Mouse (Mus musculus) frontal cortex, postnatal 25 days (tissue): ENCODE results near the gene Exosc8.
"Not testable (repeated sequence)": the region's sequence is repeated elsewhere in the genome, so short reads cannot be mapped to it uniquely, and the experiment has no call there.

Source experiments
- DNase-seq, 2 experiments: peaks; one replicate each; pipeline ENCODE4 v3.0.0; 2022; ENCODE audit warnings: low spot score in 2 of 2

Exosc8 gene

DNA sequence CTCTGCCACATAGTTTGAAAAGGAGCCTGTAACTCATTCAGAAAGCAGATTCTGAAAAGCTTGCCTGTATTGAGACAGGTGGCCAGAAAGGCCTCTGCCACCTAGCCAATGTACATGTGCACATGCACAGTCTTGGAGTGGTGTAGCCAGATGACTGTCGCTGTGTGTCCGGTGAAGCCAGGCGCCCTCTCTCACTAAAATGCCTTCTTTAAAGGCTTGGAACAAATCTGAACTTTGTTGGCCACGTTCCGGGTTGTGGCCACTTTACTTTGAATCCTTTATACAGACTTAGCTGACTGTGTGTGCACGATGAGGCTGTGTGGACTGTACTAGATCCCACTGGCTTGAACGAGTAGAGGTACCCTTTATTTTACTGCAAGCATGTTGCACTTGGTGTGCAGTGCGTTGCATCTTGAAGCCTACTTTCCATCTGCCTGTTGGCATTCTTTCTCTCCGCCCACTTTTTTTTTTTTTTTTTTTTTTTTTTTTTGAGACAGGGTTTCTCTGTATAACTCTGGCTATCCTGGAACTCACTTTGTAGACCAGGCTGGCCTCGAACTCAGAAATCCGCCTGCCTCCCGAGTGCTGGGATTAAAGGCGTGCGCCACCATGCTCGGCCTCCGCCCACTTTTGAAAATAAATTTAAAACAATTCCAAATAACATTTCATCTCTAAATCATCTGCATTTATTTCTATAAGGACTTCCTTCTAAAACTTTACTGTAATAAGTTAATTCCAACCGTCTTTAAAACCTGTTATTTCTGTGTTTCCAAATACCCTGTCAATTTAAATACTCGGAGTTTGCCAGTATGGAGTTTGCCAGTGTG lies 1.1 kb upstream of the Exosc8 start:
- DNase-seq, result no peak

DNA sequence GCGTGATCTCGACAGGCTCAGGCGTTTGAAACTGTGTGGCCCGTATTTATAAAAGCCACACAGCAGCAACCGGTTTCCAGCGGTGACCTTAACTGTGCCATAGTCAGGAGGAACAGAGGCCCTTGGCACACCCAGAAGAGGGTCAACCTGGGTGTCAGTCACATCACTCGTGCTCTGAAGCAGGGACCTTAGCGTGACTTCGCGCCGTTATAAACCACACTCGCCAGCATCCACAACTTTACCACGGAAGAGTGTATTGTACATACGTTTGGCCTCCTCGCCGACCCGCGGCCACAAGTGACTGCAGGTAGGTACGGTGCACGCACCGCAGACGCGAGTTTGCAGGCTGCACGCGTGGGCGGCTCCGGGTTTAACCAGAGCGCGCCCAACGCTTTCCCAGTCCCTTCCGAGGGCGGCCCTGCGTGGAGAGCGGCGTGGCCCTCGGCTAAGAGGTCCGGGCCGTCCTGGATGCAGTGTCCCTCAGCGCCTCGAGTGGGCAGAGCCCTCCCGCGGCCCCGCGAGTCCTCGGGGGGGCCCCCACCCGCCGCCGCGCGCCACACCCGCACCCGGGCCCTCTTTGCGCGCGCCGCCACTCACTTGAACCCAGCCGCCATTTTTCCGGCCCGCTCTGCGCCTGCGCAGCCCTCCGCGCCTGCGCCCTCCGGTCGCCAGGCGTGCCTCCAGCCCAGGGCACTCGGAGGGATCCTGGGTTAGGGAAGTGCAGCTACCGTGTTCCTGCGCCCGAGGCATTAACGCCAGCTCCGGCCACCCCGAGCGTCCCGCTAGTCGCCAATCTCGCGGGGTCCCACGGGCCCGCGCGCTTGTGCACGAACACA lies 564 bp downstream of the Exosc8 start:
- DNase-seq, result peak; percentile 81 to 86

DNA sequence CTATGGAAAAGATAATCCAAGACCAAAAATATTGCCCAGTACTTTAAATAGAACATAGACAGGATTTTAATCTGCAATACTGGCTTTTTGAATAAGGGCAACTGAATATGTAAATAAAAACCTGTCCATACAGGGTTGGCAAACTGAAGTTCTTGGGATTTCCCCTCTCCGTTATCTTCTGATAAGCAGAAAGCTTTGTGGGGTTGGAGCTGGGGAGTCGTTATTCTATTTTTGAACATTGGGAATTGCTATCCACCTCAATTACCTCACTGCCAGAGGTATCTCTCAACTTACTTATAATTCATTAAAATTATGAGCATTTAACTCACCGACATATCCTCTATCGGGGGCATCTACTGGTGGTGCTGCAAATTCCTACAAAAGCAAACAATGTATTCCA lies 2.8 kb downstream of the Exosc8 start:
- no peak for DNase-seq

DNA sequence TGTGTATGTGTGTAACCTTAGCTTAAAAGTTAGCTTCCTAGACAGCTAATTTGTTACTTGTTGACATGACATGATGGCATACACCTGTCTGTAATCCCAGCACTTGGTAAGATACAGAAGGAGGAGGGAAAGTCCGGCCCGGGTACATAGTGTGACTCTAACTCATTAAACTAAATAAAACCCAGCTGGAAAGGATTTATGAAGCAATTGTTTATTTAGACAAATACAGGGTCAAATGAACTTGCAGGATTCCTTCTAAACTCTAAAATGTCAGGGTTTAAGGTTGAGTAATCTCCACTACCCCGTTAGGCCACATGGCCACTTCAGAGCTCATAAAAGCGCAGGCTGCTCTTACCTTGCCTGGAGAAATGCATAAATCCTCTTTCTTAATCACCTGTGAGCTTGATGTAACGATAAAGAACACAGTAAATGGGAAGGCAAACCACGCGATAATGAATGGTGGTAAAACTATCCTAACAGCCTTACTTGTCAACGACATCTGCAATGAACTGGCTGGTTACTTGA lies 3.5 kb downstream of the Exosc8 start:
- no peak for DNase-seq

DNA sequence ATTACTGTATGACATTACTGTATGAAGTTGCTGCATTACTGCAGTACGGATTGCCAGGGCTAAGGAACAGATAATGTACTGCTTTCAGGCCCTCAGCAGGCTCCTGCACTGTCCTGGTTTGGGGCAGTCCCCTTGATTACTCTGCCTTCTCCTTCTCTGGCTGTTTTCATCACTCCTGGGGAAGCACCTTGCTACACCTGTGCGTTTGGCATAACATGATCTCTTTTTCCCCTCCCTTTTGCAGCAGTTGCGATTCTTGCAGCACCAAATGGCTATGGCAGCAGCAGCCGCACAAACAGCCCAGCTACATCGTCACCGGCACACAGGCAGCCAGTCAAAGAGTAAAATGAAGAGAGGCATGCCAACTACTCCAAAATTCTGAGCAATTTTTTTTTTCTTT lies 7.1 kb downstream of the Exosc8 start:
- no peak for DNase-seq

DNA sequence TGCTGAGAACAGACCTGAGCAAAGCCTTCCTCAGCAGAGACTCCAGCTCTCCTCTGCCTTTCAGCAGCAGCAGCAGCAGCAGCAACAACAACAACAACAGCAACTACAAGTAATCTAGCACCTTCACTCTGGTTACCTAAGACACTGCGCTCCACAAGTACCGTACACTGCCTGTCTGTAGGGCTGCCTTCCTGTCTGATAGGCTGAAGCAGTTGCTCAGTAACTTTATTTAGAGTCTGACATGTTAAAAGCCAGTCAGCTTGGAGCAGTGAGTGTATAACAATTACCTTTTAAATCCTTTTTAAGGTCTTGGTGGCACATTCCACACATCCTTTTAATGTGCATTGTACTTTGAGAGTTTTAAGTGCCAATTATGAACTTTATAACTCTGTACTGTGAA lies 7.6 kb downstream of the Exosc8 start:
- DNase-seq, result no peak

DNA sequence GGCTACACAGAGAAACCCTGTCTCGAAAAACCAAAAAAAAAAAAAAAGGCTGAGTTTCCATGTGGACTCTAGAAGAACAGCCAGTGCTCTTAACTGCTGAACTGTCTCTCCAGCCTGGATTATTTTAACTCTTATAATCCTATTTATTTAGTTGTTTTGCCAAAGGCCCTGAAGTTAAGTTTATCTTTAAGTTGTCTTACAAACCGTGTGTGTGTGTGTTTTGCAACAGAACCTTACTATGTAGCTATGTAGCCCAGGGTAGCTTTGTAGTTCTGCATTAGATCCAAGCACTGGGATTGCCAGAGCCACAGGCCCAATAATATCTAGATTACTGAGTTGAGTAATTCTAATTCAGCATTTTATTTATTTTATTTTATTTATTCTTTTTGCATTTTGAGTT lies 9.8 kb downstream of the Exosc8 start:
- DNase-seq, result no peak

DNA sequence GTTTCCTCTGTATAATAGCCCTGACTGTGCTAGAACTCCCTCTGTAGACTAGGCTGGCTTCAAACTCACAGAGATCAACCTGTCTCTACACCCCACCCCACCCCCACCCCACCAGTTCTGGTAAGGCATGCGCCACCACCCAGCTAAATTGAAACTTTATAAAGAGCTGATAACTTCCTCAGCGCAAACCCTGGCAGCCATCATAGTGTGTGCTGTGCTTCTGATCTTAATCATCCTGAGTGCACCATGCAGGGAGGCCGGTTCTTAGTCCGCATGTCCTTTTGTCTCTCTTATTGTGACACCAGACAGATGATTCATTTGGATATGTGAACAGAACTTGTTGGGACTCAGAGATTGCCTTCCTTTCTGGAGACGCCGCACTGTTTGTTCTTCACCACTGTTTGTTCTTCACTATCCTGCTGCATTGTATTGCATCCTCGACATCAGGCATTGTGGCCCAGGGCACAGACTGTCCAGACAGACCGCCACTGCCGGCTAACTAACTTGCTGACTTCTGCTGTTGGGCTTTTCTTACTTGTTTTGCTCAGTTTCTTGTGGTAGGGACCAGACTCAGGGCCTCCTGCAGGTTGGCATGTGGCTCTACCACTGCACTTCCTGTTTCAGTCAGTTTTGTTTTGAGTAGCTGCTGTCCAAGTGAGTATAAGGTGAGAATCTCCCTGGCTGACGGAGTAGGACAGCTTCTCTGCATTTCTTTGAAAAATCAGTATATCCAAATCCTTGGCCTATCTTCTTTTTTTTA lies 11.3 kb downstream of the Exosc8 start:
- DNase-seq, result no peak

DNA sequence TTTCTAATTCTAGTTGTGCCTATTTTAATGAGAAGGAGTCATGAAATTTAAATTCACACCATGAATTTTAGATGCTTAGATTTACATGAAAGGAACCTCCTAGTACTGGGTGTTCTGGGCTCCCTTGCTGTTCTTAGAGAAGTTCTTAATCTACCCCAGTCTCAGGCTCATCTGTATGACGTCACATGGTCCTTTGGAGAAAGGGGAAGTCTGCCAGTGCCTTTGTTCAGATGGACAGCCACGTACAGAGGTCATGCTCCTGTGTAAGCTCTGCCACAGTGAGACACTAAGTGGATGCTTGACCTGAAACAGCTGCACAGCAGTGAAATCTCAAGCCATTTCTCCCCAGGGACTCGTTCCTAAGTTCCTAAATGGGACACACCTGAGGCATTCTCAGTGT lies 16.2 kb downstream of the Exosc8 start:
- DNase-seq, result no peak

DNA sequence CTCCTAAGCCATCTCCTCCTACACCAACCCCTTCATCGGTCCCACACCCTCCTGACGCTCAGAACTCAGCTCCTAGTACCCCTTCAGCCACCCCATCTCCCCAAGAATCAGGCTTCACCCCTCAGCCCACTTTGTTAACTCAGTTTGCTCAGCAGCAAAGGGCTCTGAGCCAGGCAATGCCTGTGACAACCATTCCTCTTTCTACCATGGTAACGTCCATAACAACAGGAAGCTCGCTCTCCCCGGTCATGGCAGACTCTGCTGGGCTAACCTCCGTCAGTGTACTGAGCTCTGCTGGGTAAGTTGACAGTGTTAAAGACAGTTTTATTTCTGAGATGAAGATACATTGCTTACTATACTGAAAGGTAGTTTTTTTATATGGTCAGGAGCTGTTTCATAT lies 17.8 kb downstream of the Exosc8 start:
- DNase-seq, result no peak

DNA sequence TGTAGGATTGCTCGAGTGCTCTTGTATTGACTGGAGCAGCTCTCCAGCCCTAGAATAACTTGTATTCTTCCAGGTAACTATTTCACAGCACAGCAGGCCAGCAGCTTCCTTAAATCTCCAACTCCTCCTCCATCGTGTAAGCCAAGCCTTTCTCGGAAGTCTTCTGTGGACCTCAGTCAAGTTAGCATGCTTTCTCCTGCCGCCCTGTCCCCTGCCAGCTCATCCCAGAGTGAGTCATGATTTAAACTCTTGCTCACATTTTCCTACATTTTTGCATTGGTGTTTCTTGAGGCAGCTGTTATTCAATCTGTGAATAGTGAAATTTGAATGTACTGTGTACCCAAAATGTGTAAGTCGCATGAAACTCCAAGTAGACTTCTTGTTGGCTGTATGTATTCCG lies 19.7 kb downstream of the Exosc8 start:
- DNase-seq, result no peak

DNA sequence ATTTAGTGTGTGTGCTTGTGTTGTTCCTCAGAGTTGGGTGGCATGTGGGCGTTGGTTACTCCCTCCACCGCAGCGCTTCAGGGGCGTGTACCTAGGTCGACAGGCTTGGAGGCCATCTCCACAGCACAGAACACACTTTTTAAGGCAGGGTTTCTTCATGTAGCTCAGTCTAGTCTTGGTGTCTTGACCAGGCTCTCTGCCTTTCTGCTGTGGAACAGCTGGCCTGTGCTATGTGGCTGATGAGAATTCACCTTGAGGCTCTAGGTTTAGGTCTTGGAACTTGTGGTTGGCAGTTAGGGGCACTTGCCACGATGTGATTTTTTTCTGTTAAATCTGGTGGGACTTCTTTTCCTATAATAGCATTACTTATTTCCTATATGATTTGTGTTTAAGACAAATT lies 20.9 kb downstream of the Exosc8 start, which contains the start of gene Gm21958:
Gene Gm21958 (minus strand): TSS at position 101 of the 400 bp plus-strand sequence.
- no peak for DNase-seq

DNA sequence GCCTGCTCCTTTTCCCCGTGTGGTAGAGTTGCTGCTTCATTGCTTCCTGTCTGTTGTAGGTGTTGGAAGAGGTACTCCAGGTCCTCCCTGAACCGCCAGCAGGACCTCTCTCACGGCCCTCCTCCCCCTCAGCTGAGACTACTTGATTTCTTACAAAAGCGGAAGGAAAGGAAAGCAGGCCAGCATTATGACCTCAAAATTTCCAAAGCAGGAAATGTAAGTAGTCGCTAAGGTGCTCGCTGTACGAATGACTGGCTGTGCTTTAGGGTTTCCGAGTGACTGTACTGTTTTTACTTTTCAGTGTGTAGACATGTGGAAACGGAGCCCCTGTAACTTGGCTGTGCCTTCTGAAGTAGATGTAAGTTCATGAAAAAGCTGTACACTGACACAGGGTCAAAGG lies 26.2 kb downstream of the Exosc8 start:
- no peak for DNase-seq

DNA sequence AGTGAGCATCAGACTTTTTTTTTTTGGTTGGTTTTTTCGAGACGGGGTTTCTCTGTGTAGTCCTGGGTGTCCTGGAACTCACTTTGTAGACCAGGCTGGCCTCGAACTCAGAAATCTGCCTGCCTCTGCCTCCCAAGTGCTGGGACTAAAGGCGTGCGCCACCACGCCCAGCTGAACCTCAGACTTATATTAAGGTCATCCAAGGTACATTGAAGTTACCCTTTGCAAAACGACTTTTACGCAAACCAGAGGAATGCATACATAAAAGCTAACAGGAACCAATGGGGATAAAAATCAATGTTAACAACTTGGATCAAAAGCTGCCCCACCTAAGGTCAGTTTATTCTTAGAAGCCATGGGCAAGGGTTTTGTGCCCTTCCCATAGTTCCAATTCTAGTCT lies 31.1 kb downstream of the Exosc8 start:
- DNase-seq, result not testable (repeated sequence)

DNA sequence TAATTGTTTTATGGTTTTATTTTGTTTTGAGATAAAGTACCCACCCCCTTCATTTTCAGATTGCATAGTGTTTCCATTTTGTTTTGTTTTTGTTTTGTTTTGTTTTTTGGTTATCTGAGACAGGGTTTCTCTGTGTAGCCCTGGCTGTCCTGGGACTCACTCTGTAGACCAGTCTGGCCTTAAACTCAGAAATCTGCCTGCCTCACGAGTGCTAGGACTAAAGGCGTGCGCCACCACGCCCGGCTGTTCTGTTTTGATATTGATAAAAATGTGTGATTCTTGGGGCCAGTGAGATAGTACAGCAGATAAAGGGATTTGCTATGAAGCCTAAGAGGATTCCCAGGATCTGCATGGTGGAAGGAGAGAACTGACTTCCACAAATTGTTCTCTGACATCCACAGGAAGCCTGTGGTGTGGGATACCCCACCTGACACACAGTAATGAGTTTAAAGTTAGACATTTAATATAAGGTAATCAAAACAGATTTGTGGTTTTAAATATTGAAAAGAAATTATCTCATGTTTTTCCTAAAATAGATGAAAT lies 35.4 kb downstream of the Exosc8 start:
- DNase-seq, result no peak

DNA sequence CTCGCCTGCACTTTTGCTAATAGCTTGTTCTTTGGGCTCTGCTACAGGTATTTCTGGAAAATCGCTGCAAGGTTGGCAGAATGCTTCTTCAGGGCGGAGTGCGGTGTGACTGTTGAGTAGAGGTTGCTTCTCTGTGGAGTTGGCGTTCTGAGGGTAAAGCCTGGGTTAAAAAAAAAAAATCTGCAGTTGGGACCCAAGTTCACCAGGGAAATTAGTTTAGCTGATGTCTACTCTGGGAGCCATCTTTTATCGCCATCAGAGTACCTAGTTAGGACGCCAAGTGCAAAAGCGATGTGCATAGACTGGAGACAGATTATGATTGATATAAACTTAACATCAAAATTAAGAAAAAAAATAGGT lies 42.2 kb downstream of the Exosc8 start:
- no peak for DNase-seq

DNA sequence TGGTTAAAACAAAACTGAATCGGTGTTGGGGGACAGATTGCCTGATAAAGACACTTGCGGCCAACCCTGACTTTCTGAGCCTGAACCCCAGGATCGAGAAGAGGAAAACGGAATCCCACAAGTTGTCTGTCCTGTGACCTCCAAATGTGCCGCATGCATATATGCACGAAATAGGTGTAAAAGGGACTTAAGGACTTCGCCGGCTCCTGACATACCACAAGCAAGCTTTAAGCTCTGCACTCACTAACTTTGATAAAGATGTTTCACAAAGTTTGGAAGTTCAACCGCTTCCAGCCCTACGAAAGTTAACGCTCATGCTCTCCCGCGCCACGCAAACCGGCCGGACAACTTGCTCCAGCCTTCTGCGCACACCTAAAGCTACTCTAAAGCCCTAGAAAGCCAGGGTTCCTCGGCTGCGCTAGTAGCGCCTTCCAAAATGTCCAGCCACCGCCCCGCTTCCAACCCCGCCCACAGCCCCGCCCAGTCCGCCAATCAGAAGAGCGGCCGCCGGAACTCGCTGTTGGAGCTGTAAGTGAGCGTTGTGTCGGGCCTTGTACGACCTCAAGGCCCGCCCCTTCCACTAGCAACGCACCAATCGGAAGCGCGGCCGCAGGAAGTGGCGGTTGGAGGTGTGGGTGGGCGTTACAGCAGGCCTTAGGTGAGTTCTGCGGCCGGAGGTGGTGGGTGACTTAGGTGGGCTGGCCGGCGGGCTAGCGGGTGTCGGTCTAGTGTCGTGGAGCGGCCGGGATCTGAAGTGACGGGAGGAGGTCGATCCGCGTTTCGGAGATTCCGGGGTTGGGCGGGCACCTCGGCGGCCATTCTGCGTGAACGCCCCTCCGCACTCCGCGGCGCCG lies 42.8 kb downstream of the Exosc8 start, which contains the start of gene Supt20:
Gene Supt20 (plus strand): TSS at position 606 of the 854 bp plus-strand sequence.
- DNase-seq, result peak; percentile 76 to 85

DNA sequence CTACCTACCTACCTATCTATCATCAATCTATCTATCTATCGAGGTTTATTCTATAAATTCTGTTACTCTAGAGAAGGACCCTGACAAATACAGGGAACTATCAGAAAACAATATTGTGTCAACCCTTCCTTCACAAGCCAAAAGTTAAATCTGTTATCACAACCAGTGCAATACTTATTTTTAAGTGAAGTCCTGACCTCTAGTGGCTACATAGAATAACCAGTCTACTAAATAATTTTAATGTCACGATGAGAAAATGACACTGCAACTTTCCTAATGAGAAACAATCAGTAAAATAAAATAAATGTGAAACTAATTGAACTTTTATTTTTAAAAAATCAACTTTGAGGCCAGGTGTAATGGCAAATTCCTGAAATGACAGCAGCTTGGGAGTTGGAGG lies 46.1 kb downstream of the Exosc8 start:
- no peak for DNase-seq

DNA sequence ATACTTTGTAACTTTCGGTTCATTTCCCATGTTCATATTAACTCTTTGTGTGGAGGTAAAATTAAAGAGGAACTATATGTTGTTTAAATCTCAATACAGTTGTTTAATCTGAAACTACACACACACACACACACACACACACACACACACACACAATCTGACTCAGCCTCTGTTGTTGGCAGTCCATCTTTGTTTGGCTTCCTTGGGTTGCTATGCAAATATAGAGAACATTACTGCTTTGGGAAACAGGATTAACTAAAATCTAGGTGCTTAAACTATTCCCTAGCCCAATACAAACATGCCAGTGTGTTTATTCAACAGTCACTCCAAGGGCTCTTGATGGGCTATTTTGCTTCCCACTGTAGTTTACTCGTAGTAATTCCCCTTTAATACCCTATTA lies 47.9 kb downstream of the Exosc8 start:
- no peak for DNase-seq

DNA sequence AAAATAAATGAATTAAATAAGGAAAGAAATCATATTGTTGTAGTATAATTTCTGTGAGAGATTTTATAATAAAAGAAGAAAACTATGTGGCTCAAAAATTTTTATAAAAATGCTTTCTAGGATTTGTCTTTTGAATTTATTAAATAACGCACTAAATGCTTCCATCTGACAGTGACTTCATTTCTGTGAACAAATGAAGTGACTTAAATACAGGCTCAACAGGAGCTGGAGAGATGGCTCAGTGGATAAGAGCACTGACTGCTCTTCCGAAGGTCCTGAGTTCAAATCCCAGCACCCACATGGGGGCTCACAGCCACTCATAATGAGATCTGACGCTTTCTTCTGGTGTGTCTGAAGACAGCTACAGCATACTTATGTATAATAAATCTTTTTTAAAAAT lies 50.0 kb downstream of the Exosc8 start:
- no peak for DNase-seq
